Mouse (Mus musculus) lung, embryonic 14.5 days (tissue): ENCODE results near the gene Sh3bp5l. TPM values are rescaled to one million over a fixed set of nuclear protein-coding genes. Genes with fewer than 3 reads are reported as not detected.

Experiments used
- ATAC-seq: fragments of 200-750 bp; cut with Nextera tagmentation; 2 replicates; pipeline ENCODE4 v1.8.0; 2017; ENCODE audit warnings: mild to moderate bottlenecking, moderate TSS enrichment, moderate library complexity; ENCODE audit not compliant: insufficient read depth
- DNase-seq: peaks from one replicate; pipeline ENCODE4 v3.0.0-alpha.2; 2015
- H3K27ac ChIP-seq: fragments of 300-500 bp; sonication (generic); 2 replicates; pipeline ENCODE4 v1.5.1; 2014; ENCODE audit warnings: low read depth, mild to moderate bottlenecking, moderate library complexity
- H3K27me3 ChIP-seq: fragments of 300-500 bp; sonication (generic); 2 replicates; pipeline ENCODE4 v1.6.1; 2014; ENCODE audit warnings: low read length, control low read depth; ENCODE audit not compliant: insufficient read depth
- H3K36me3 ChIP-seq: fragments of 300-500 bp; sonication (generic); 2 replicates; pipeline ENCODE4 v1.6.1; 2014; ENCODE audit warnings: control low read depth; ENCODE audit not compliant: insufficient read depth
- H3K4me1 ChIP-seq: fragments of 300-500 bp; sonication (generic); 2 replicates; pipeline ENCODE4 v1.6.1; 2014; ENCODE audit warnings: antibody characterized with exemption, control low read depth; ENCODE audit not compliant: insufficient read depth
- H3K4me2 ChIP-seq: fragments of 300-500 bp; sonication (generic); 2 replicates; pipeline ENCODE4 v1.6.1; 2014; ENCODE audit warnings: mild to moderate bottlenecking
- H3K4me3 ChIP-seq: fragments of 300-500 bp; sonication (generic); 2 replicates; pipeline ENCODE4 v1.5.1; 2014; ENCODE audit warnings: low read depth, low read length
- H3K9ac ChIP-seq: fragments of 300-500 bp; sonication (generic); 2 replicates; pipeline ENCODE4 v1.6.1; 2014
- H3K9me3 ChIP-seq: fragments of 300-500 bp; sonication (generic); 2 replicates; pipeline ENCODE4 v1.6.1; 2016; ENCODE audit warnings: low read depth, low read length, control low read depth
- CTCF ChIP-seq: IDR thresholded peaks from 2 replicates; pipeline ENCODE4 v1.5.1; 2016; ENCODE audit warnings: antibody characterized with exemption, low read depth
- WGBS: fragments of 180-500 bp; shearing (Covaris S2); extraction: QIAGEN DNeasy Blood & Tissue Kit; methylation state at CpG from one replicate; pipeline ENCODE4 v1.1.7; 2014; 5-methylcytosine and 5-hydroxymethylcytosine counted together
- polyA plus RNA-seq: library from polyadenylated mRNA; unstranded; fragments of >200 nt; fragmentation: Nextera tagmentation; extraction: Ambion mirVana; gene quantifications from 2 replicates; pipeline ENCODE4 v1.2.1, GENCODE M21; 2014

Gene Sh3bp5l
- polyA plus RNA-seq, 1 experiment from 2014 or later, result 26.4 TPM

DNA sequence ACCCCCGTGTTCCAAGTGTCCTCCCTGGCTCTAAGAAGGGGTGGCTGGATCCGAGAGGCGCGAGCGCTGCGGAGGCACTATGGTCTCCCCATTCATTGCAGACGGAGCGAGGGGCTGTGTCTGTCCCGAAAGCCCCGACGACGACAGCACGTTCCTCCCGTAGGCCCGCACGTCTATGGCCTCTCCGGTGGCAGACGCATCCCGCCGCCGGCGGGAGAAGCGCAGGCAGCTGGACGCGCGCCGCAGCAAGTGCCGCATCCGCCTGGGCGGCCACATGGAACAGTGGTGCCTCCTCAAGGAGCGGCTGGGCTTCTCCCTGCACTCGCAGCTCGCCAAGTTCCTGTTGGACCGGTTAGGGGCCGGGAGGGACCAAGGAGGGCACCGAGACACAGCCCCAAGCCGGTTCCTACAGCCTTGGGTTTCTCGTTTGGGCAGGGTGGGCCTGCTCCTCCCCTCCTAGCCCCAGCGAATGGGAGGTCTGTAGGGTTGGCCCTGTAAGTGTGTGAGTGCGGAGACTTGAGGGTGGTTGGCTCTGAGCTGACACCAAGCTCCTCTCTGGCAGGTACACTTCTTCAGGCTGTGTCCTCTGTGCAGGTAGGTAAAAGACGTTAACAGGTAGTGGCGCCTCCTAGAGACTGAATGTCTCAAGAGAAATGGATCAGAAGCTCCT is 23.0 kb upstream of the Sh3bp5l start:
- H3K4me1 ChIP-seq, result peaks cover 4% of the 10 kb centered on the region; the same call in 1 of the 2 replicates
- under 1% methylated on average over 42 of the region's 42 CpGs for WGBS
- ATAC-seq (peak; percentile 75), DNase-seq (peak; percentile 75)
- peak overlapping the region; percentile 72 for H3K9ac ChIP-seq
- peaks cover 10% of the 10 kb centered on the region; the same call in 1 of the 2 replicates for H3K36me3 ChIP-seq
- peak; percentile 27 for TF ChIP-seq CTCF
- peak overlapping the region; percentile 87 for H3K27ac ChIP-seq
- no peaks in the 10 kb centered on the region for H3K9me3 ChIP-seq
- no peaks in the 10 kb centered on the region for H3K27me3 ChIP-seq
- peak overlapping the region; percentile 94 for H3K4me2 ChIP-seq
- H3K4me3 ChIP-seq, result peak overlapping the region; percentile 57

DNA sequence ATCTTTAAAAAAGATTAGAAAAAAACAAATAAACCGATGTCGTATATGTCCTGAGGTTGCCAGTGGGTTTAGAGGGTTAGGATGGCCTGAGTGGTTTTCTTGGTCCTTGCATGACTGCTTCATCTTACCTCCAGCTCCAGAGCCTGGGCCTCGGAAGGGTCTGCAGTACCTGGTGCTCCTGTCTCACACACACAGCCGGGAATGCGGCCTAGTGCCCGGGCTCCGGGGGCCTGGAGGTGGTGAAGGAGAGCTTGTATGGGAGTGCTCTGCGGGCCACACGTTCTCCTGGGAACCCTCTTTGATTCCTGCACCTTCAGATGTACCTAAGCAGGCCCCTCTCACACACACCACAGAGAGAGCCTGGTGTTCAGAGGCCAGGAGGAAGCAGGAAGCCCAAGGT is 21.9 kb upstream of the Sh3bp5l start:
- Histone ChIP-seq H3K27ac (no peak overlapping the region), H3K4me2 (no peak overlapping the region), H3K4me1 (peaks cover 4% of the 10 kb centered on the region; the same call in 1 of the 2 replicates), H3K9me3 (no peaks in the 10 kb centered on the region), H3K27me3 (no peaks in the 10 kb centered on the region), H3K4me3 (no peak overlapping the region), H3K9ac (no peak overlapping the region), H3K36me3 (peaks cover 17% of the 10 kb centered on the region; the same call in 1 of the 2 replicates)
- no peak for ATAC-seq
- 91% methylated on average over 9 of the region's 9 CpGs for WGBS
- no peak for TF ChIP-seq CTCF
- no peak for DNase-seq

- Histone ChIP-seq H3K36me3 (peaks cover 57% of the 10 kb centered on the region), H3K4me2 (no peak overlapping the region), H3K27me3 (no peaks in the 10 kb centered on the region), H3K4me1 (no peaks in the 10 kb centered on the region), H3K9me3 (no peaks in the 10 kb centered on the region), H3K27ac (no peak overlapping the region), H3K4me3 (no peak overlapping the region), H3K9ac (no peak overlapping the region)
- no peak for TF ChIP-seq CTCF
- ATAC-seq (no peak), DNase-seq (no peak)
- 86% methylated on average over 6 of the region's 6 CpGs for WGBS
These were observed 16.5 kb upstream of the Sh3bp5l start for GRCm38 (mm10) chr11:58314069-58314468.

GRCm38 (mm10) chr11:58315536-58316168 is 14.9 kb upstream of the Sh3bp5l start:
- H3K27ac ChIP-seq, result no peak overlapping the region
- no peak overlapping the region for H3K4me3 ChIP-seq
- DNase-seq (no peak), ATAC-seq (no peak)
- no peaks in the 10 kb centered on the region for H3K27me3 ChIP-seq
- H3K9ac ChIP-seq, result no peak overlapping the region
- peaks cover 55% of the 10 kb centered on the region for H3K36me3 ChIP-seq
- no peak for TF ChIP-seq CTCF
- 90% methylated on average over 5 of the region's 5 CpGs for WGBS
- H3K4me2 ChIP-seq, result no peak overlapping the region
- no peaks in the 10 kb centered on the region for H3K4me1 ChIP-seq
- H3K9me3 ChIP-seq, result no peaks in the 10 kb centered on the region

GRCm38 (mm10) chr11:58316344-58316743 is 14.2 kb upstream of the Sh3bp5l start:
- no peaks in the 10 kb centered on the region for H3K27me3 ChIP-seq
- H3K36me3 ChIP-seq, result peaks cover 54% of the 10 kb centered on the region
- ATAC-seq, result no peak; the same call in 1 of the 2 replicates
- H3K9me3 ChIP-seq, result no peaks in the 10 kb centered on the region
- H3K4me3 ChIP-seq, result no peak overlapping the region
- DNase-seq, result no peak
- H3K27ac ChIP-seq, result no peak overlapping the region
- H3K4me1 ChIP-seq, result no peaks in the 10 kb centered on the region
- no peak overlapping the region for H3K9ac ChIP-seq
- H3K4me2 ChIP-seq, result no peak overlapping the region
- no peak for TF ChIP-seq CTCF
- 82% methylated on average over 17 of the region's 17 CpGs for WGBS

DNA sequence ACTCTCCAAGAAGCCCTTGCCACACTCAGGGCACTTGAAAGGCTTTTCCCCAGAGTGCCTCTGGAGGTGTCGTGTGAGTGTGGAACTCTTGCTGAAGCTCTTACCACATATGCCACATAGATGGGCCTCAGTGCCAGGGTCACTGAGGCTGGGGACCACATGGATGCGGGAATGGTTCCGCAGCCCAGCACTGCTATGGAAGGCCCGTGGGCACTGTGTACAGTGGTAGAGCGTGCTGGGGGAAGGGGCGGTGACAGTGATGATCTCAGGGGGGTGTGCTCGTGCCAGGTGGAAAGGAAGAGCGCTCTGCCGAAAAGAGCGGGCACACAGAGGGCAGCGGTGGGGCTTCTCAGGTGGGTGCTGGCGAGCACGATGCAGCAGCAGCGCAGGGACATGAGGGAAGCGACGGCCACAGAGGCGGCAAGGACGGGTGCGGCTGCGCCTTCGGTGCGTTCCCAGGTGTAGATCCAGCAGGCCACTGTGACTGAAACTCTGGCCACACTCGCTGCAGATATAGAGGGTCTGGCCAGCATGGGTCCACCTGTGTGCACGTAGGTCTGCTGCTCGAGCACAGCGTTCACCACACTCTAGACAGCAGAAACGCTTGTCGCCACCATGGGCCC is 13.6 kb upstream of the Sh3bp5l start:
- TF ChIP-seq CTCF, result no peak
- peaks cover 51% of the 10 kb centered on the region for H3K36me3 ChIP-seq
- WGBS, result 65% methylated on average over 28 of the region's 28 CpGs

GRCm38 (mm10) chr11:58322824-58323569 is 7.5 kb upstream of the Sh3bp5l start:
- no peaks in the 10 kb centered on the region for H3K9me3 ChIP-seq
- H3K36me3 ChIP-seq, result peaks cover 25% of the 10 kb centered on the region
- no peak for TF ChIP-seq CTCF
- DNase-seq (peak; percentile 97), ATAC-seq (peak; percentile 99)
- H3K4me1 ChIP-seq, result no peaks in the 10 kb centered on the region
- H3K27me3 ChIP-seq, result no peaks in the 10 kb centered on the region
- peak overlapping the region; percentile 86 for H3K9ac ChIP-seq
- peak overlapping the region; percentile 98 for H3K27ac ChIP-seq
- peak overlapping the region; percentile 95 for H3K4me2 ChIP-seq
- peak overlapping the region; percentile 81 for H3K4me3 ChIP-seq
- under 1% methylated on average over 63 of the region's 63 CpGs for WGBS

More for the DNA sequence above, 13.6 kb upstream of the Sh3bp5l start:
- no peaks in the 10 kb centered on the region for H3K4me1 ChIP-seq
- ATAC-seq (peak; percentile 56; the same call in 1 of the 2 replicates), DNase-seq (no peak)
- H3K9me3 ChIP-seq, result no peaks in the 10 kb centered on the region
- no peak overlapping the region for H3K4me3 ChIP-seq
- no peak overlapping the region for H3K27ac ChIP-seq
- no peak overlapping the region for H3K9ac ChIP-seq
- no peaks in the 10 kb centered on the region for H3K27me3 ChIP-seq
- H3K4me2 ChIP-seq, result no peak overlapping the region
